In the genomic region with DNA sequence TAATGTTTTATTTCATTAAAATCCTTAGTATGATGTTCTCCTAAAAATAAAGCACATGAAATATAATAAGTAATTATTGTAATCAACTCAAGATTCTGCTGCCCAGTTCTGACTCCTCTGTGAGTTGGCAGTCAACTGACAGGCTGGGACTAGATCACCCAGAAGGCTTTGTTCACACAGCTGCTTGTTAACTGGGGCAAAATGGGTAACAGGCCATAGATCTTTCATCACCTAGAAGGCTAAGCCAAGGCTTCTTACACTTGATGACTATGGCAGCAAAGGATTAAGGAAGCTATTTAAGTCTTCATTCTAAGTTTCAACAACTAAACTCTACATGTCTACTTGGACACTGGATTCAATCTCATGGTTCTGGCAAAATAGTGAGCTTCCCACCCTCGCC, we compare ENCODE assay signal across 16 mouse cellular contexts.
DNase-seq lines count a peak whose midpoint lies in the region; ATAC-seq lines count a peak whose summit lies in the region.
"Had no signal": no experiment of that assay in that cellular context is flagged by ENCODE, and none has a peak within 500 bp of the region (broad histone marks: within the 10 kb centered on the region; RNA-seq: fewer than 3 reads in every experiment).

No protein-coding gene starts in this region.

- peak; percentile 10 to 26 for DNase-seq in heart, postnatal 36 days
- peak; percentile 90 for DNase-seq in fat pad, adult 2 months (ENCODE audit: extremely low read depth, low read depth, low spot score)
- peak; percentile 49 for DNase-seq in lung, postnatal 36 days
- no peak for DNase-seq in spleen, postnatal 14 days (ENCODE audit: low spot score in 2 of 2)
- no peak for DNase-seq in layer of hippocampus, postnatal 36 days
- DNase-seq: adrenal gland, postnatal 14 days; cerebellum, adult 9-11 months; liver, embryonic 13.5 days; right cerebral cortex, postnatal 4 days; thymus, adult 2 months had no signal

- intact Hi-C loops in heart, postnatal 36 days (cut with DNase I): no loop called here

- no peaks in the 10 kb centered on the region for H3K36me3 ChIP-seq in forebrain, embryonic 15.5 days
- H3K36me3 ChIP-seq in forebrain, embryonic 12.5 days (replicated peaks): no peaks in the 10 kb centered on the region
- no peaks in the 10 kb centered on the region for H3K36me3 ChIP-seq in heart, embryonic 11.5 days (ENCODE audit: control insufficient read depth, insufficient read depth, low read length)
- H3K36me3 ChIP-seq: G1E; limb, embryonic 10.5 days; liver, embryonic 13.5 days; midbrain, embryonic 15.5 days had no signal

- no peaks in the 10 kb centered on the region for H3K27me3 ChIP-seq in forebrain, embryonic 15.5 days
- H3K27me3 ChIP-seq in forebrain, embryonic 12.5 days: no peaks in the 10 kb centered on the region
- H3K27me3 ChIP-seq in heart, embryonic 11.5 days (ENCODE audit: control insufficient read depth, insufficient read depth, low read length): no peaks in the 10 kb centered on the region
- H3K27me3 ChIP-seq: liver, embryonic 13.5 days; midbrain, embryonic 15.5 days had no signal

- no peak overlapping the region for H3K4me3 ChIP-seq in forebrain, embryonic 15.5 days
- H3K4me3 ChIP-seq in forebrain, embryonic 12.5 days (replicated peaks): no peak overlapping the region
- H3K4me3 ChIP-seq in heart, embryonic 11.5 days (ENCODE audit: low read depth, low read length): no peak overlapping the region
- H3K4me3 ChIP-seq: limb, embryonic 10.5 days; liver, embryonic 13.5 days; midbrain, embryonic 15.5 days had no signal

- WGBS in forebrain, embryonic 15.5 days: 69% methylated on average over 1 of the region's 1 CpGs
- 73% methylated on average over 1 of the region's 1 CpGs for WGBS in forebrain, embryonic 12.5 days
- 61% methylated on average over 1 of the region's 1 CpGs for WGBS in heart, embryonic 11.5 days (ENCODE audit: insufficient replicate concordance)

- H3K9me3 ChIP-seq in forebrain, embryonic 15.5 days: no peaks in the 10 kb centered on the region
- H3K9me3 ChIP-seq in forebrain, embryonic 12.5 days: no peaks in the 10 kb centered on the region
- H3K9me3 ChIP-seq in heart, embryonic 11.5 days (replicated peaks; ENCODE audit: control insufficient read depth, low read length): no peaks in the 10 kb centered on the region
- H3K9me3 ChIP-seq: G1E; limb, embryonic 10.5 days; liver, embryonic 13.5 days; midbrain, embryonic 15.5 days had no signal

- ATAC-seq in forebrain, embryonic 15.5 days (replicated peaks): 0 out of 2 replicates have a peak, but pooled peaks have one; percentile 35
- ATAC-seq in forebrain, embryonic 12.5 days (ENCODE audit: low FRiP score): no peak
- no peak for ATAC-seq in heart, embryonic 11.5 days (replicated peaks; ENCODE audit: insufficient number of reproducible peaks, low FRiP score, low TSS enrichment)
- ATAC-seq: midbrain, embryonic 15.5 days had no signal

- no peaks in the 10 kb centered on the region for H3K4me1 ChIP-seq in forebrain, embryonic 15.5 days
- no peaks in the 10 kb centered on the region for H3K4me1 ChIP-seq in forebrain, embryonic 12.5 days
- H3K4me1 ChIP-seq in heart, embryonic 11.5 days (ENCODE audit: control insufficient read depth, insufficient read depth, low read length): 0 out of 2 replicates have a peak, but pooled peaks cover 3% of the 10 kb centered on the region
- H3K4me1 ChIP-seq: liver, embryonic 13.5 days; midbrain, embryonic 15.5 days had no signal

- no peak overlapping the region for H3K27ac ChIP-seq in forebrain, embryonic 15.5 days (replicated peaks)
- no peak overlapping the region for H3K27ac ChIP-seq in forebrain, embryonic 12.5 days
- no peak overlapping the region for H3K27ac ChIP-seq in heart, embryonic 11.5 days (ENCODE audit: low read depth, low read length)
- H3K27ac ChIP-seq: limb, embryonic 10.5 days; liver, embryonic 13.5 days; midbrain, embryonic 15.5 days had no signal

- no peak overlapping the region for H3K4me2 ChIP-seq in forebrain, embryonic 15.5 days (replicated peaks)
- no peak overlapping the region for H3K4me2 ChIP-seq in forebrain, embryonic 12.5 days
- H3K4me2 ChIP-seq in heart, embryonic 11.5 days: no peak overlapping the region
- H3K4me2 ChIP-seq: liver, embryonic 13.5 days; midbrain, embryonic 15.5 days had no signal

- H3K9ac ChIP-seq in forebrain, embryonic 15.5 days (replicated peaks): no peak overlapping the region
- H3K9ac ChIP-seq in forebrain, embryonic 12.5 days: no peak overlapping the region
- H3K9ac ChIP-seq in heart, embryonic 11.5 days (ENCODE audit: low read depth, low read length): no peak overlapping the region
- H3K9ac ChIP-seq: liver, embryonic 13.5 days; midbrain, embryonic 15.5 days had no signal

Comparison
In these comparisons a context has a peak if more than half of its experiments do, and no peak if none do; other contexts are left out.
1. DNase-seq: peak in heart, postnatal 36 days (2 of 2), fat pad, adult 2 months (single experiment) and lung, postnatal 36 days (single experiment); none in spleen, postnatal 14 days (0 of 2) and layer of hippocampus, postnatal 36 days (0 of 2).